Mouse (Mus musculus) cerebellum, postnatal 14 days (tissue): ENCODE measurements at regions not wholly inside any gene's neighbourhood (a gene's known extent, or its start where the extent isn't known, plus 50 kb on each side); places are given as distances from the start of the nearest gene placed in this dataset.
"Not testable (repeated sequence)": the region's sequence is repeated elsewhere in the genome, so short reads cannot be mapped to it uniquely, and the experiment has no call there.

Experiments used
- DNase-seq, 2 experiments: peaks; one replicate each; pipeline ENCODE4 v3.0.0; 2021; ENCODE audit warnings: mixed read lengths in 2 of 2

- no peak for DNase-seq
These were observed 55.7 kb downstream of the AI429214 start for GRCm38 (mm10) chr8:37048912-37049692.

GRCm38 (mm10) chr8:37049969-37050683 lies 56.7 kb downstream of the AI429214 start:
- no peak for DNase-seq

GRCm38 (mm10) chr8:37050684-37051028 lies 57.3 kb downstream of the AI429214 start:
- no peak for DNase-seq

GRCm38 (mm10) chr8:37056376-37056775 lies 63.0 kb downstream of the AI429214 start:
- no peak for DNase-seq

GRCm38 (mm10) chr8:37058390-37058789 lies 65.0 kb downstream of the AI429214 start:
- no peak for DNase-seq

- peak; percentile 73 to 86 for DNase-seq
These were observed 68.9 kb downstream of the AI429214 start for GRCm38 (mm10) chr8:37062012-37062944.

GRCm38 (mm10) chr8:37063764-37064331 lies 70.4 kb downstream of the AI429214 start:
- peak; percentile 83 to 91 for DNase-seq

- peak; percentile 3 to 8 for DNase-seq
These were observed 79.5 kb downstream of the AI429214 start for GRCm38 (mm10) chr8:37072905-37073304.

GRCm38 (mm10) chr8:37099727-37100126 lies 106.3 kb downstream of the AI429214 start:
- no peak for DNase-seq

- DNase-seq = not testable (repeated sequence)
These were observed 119.0 kb downstream of the AI429214 start for GRCm38 (mm10) chr8:37112386-37112785.

- no peak for DNase-seq
These were observed 132.4 kb downstream of the AI429214 start for GRCm38 (mm10) chr8:37125834-37126233.

- no peak for DNase-seq
These were observed 136.3 kb downstream of the AI429214 start for GRCm38 (mm10) chr8:37129670-37130069.

- DNase-seq = peak; percentile 31 to 38
These were observed 138.6 kb downstream of the AI429214 start for GRCm38 (mm10) chr8:37131988-37132387.

GRCm38 (mm10) chr8:37134192-37134964 lies 141.0 kb downstream of the AI429214 start:
- DNase-seq = no peak

- DNase-seq = no peak
These were observed 156.9 kb downstream of the AI429214 start for GRCm38 (mm10) chr8:37150286-37150685.

- DNase-seq = no peak
These were observed 161.0 kb downstream of the AI429214 start for GRCm38 (mm10) chr8:37154361-37154760.

- DNase-seq = no peak
These were observed 161.5 kb downstream of the AI429214 start for GRCm38 (mm10) chr8:37154946-37155345.

- DNase-seq = peak; percentile 88 to 91
These were observed 166.1 kb downstream of the AI429214 start for GRCm38 (mm10) chr8:37159481-37159880.

- no peak for DNase-seq
These were observed 203.5 kb downstream of the AI429214 start for GRCm38 (mm10) chr8:37196859-37197258.

- DNase-seq = no peak
These were observed 222.5 kb downstream of the AI429214 start for GRCm38 (mm10) chr8:37215894-37216293.

- DNase-seq = no peak
These were observed 233.7 kb downstream of the AI429214 start for GRCm38 (mm10) chr8:37227091-37227490.

GRCm38 (mm10) chr8:37237306-37237705 lies 243.9 kb downstream of the AI429214 start:
- peak; percentile 52 to 65 for DNase-seq
